Mouse (Mus musculus): ENCODE results near the gene Ntn1.

GRCm38 (mm10) chr11:68227837-68228236 is 172.8 kb downstream of the Ntn1 start:
- TF ChIP-seq CTCF (IDR thresholded peaks at IDR 0.05; ENCODE audit: borderline replicate concordance, extremely low read depth, insufficient read depth, insufficient read length) (no peak), POLR2A (IDR thresholded peaks at IDR 0.05; ENCODE audit: borderline replicate concordance, extremely low read depth, insufficient read depth, insufficient read length, poor library complexity, severe bottlenecking) (no peak)
